Mouse (Mus musculus): ENCODE measurements around the gene Ror1.
A peak's percentile ranks its signal among the peaks of the same experiment; 100 is the strongest.

Gene Ror1

GRCm38 (mm10) chr4:100095685-100096595, at the start of gene Ror1:
Gene Ror1, plus strand, starts transcription at chr4:100095791.
- peak; percentile 88 for DNase-seq (ENCODE audit: low read depth, low spot score)

- DNase-seq (ENCODE audit: low read depth, low spot score): no peak
Observed at GRCm38 (mm10) chr4:100047066-100047465, 48.5 kb upstream of the Ror1 start.

GRCm38 (mm10) chr4:100048351-100048950, 47.1 kb upstream of the Ror1 start:
- no peak for DNase-seq (ENCODE audit: low read depth, low spot score)

- DNase-seq (ENCODE audit: low read depth, low spot score): no peak
Observed at GRCm38 (mm10) chr4:100051767-100052166, 43.8 kb upstream of the Ror1 start.

GRCm38 (mm10) chr4:100052258-100052657, 43.3 kb upstream of the Ror1 start:
- DNase-seq (ENCODE audit: low read depth, low spot score): no peak

GRCm38 (mm10) chr4:100056046-100056445, 39.5 kb upstream of the Ror1 start:
- no peak for DNase-seq (ENCODE audit: low read depth, low spot score)

- no peak for DNase-seq (ENCODE audit: low read depth, low spot score)
Observed at GRCm38 (mm10) chr4:100056446-100056845, 39.1 kb upstream of the Ror1 start.

GRCm38 (mm10) chr4:100057381-100057780, 38.2 kb upstream of the Ror1 start:
- DNase-seq (ENCODE audit: low read depth, low spot score): no peak

GRCm38 (mm10) chr4:100058631-100059030, 37.0 kb upstream of the Ror1 start:
- no peak for DNase-seq (ENCODE audit: low read depth, low spot score)

- DNase-seq (ENCODE audit: low read depth, low spot score): no peak
Observed at GRCm38 (mm10) chr4:100059811-100060210, 35.8 kb upstream of the Ror1 start.

- no peak for DNase-seq (ENCODE audit: low read depth, low spot score)
Observed at GRCm38 (mm10) chr4:100061396-100062066, 34.1 kb upstream of the Ror1 start.

- no peak for DNase-seq (ENCODE audit: low read depth, low spot score)
Observed at GRCm38 (mm10) chr4:100065686-100066085, 29.9 kb upstream of the Ror1 start.

GRCm38 (mm10) chr4:100070101-100070500, 25.5 kb upstream of the Ror1 start:
- DNase-seq (ENCODE audit: low read depth, low spot score): no peak

- peak; percentile 42 for DNase-seq (ENCODE audit: low read depth, low spot score)
Observed at GRCm38 (mm10) chr4:100096596-100097181, 1.1 kb downstream of the Ror1 start.

- DNase-seq (ENCODE audit: low read depth, low spot score): no peak
Observed at GRCm38 (mm10) chr4:100097364-100097979, 1.9 kb downstream of the Ror1 start.

- DNase-seq (ENCODE audit: low read depth, low spot score): no peak
Observed at GRCm38 (mm10) chr4:100101066-100101820, 5.7 kb downstream of the Ror1 start.

- no peak for DNase-seq (ENCODE audit: low read depth, low spot score)
Observed at GRCm38 (mm10) chr4:100101844-100102243, 6.3 kb downstream of the Ror1 start.

- DNase-seq (ENCODE audit: low read depth, low spot score): peak; percentile 39
Observed at GRCm38 (mm10) chr4:100104241-100104640, 8.7 kb downstream of the Ror1 start.

- DNase-seq (ENCODE audit: low read depth, low spot score): no peak
Observed at GRCm38 (mm10) chr4:100107593-100107992, 12.0 kb downstream of the Ror1 start.

GRCm38 (mm10) chr4:100108551-100108950, 13.0 kb downstream of the Ror1 start:
- DNase-seq (ENCODE audit: low read depth, low spot score): no peak

GRCm38 (mm10) chr4:100114148-100114547, 18.6 kb downstream of the Ror1 start:
- DNase-seq (ENCODE audit: low read depth, low spot score): no peak

All from brain, adult 2 months (tissue).